Mouse (Mus musculus) heart, embryonic 11.5 days (tissue): ENCODE data around the gene Uts2. TPM values are rescaled to one million over a fixed set of nuclear protein-coding genes. Genes with fewer than 3 reads are reported as not detected.

Experiments
- ATAC-seq: fragments of 200-750 bp; cut with Nextera tagmentation; replicated peaks from 2 replicates; pipeline ENCODE4 v1.8.0; 2017; ENCODE audit warnings: moderate library complexity; ENCODE audit not compliant: insufficient number of reproducible peaks, low FRiP score, low TSS enrichment
- H3K27ac ChIP-seq: fragments of 300-500 bp; sonication (generic); 2 replicates; pipeline ENCODE4 v1.5.1; 2014; ENCODE audit warnings: mild to moderate bottlenecking, low read depth, low read length
- H3K27me3 ChIP-seq: fragments of 300-500 bp; sonication (generic); 2 replicates; pipeline ENCODE4 v1.6.1; 2014; ENCODE audit warnings: mild to moderate bottlenecking, low read length, mixed read lengths; ENCODE audit not compliant: control insufficient read depth, insufficient read depth
- H3K36me3 ChIP-seq: fragments of 300-500 bp; sonication (generic); 2 replicates; pipeline ENCODE4 v1.6.1; 2014; ENCODE audit warnings: mild to moderate bottlenecking, low read length, moderate library complexity, mixed read lengths; ENCODE audit not compliant: control insufficient read depth, insufficient read depth
- H3K4me1 ChIP-seq: fragments of 300-500 bp; sonication (generic); 2 replicates; pipeline ENCODE4 v1.6.1; 2014; ENCODE audit warnings: low read length; ENCODE audit not compliant: control insufficient read depth, insufficient read depth
- H3K4me2 ChIP-seq: fragments of 300-500 bp; sonication (generic); 2 replicates; pipeline ENCODE4 v1.6.1; 2014; ENCODE audit warnings: mild to moderate bottlenecking, moderate library complexity
- H3K4me3 ChIP-seq: fragments of 300-500 bp; sonication (generic); 2 replicates; pipeline ENCODE4 v1.5.1; 2014; ENCODE audit warnings: low read depth, low read length
- H3K9ac ChIP-seq: fragments of 300-500 bp; sonication (generic); 2 replicates; pipeline ENCODE4 v1.6.1; 2014; ENCODE audit warnings: mild to moderate bottlenecking, low read depth, low read length, moderate library complexity
- H3K9me3 ChIP-seq: fragments of 300-500 bp; sonication (generic); replicated peaks from 2 replicates; pipeline ENCODE4 v1.6.1; 2016; ENCODE audit warnings: low read length; ENCODE audit not compliant: control insufficient read depth
- WGBS: fragments of 180-500 bp; shearing (Covaris S2); extraction: QIAGEN DNeasy Blood & Tissue Kit; methylation state at CpG from one replicate; pipeline ENCODE4 v1.1.7; 2014; ENCODE audit not compliant: insufficient replicate concordance; 5-methylcytosine and 5-hydroxymethylcytosine counted together
- polyA plus RNA-seq: library from polyadenylated mRNA; unstranded; fragments of >200 nt; fragmentation: Nextera tagmentation; extraction: Ambion mirVana; gene quantifications from 2 replicates; pipeline ENCODE4 v1.2.1, GENCODE M21; 2014

Uts2 gene
- polyA plus RNA-seq, 1 experiment from 2014 or later = not detected

GRCm38 (mm10) chr4:150965555-150965951 is 31.3 kb upstream of the Uts2 start:
- H3K4me1 ChIP-seq = no peaks in the 10 kb centered on the region
- no peaks in the 10 kb centered on the region for H3K9me3 ChIP-seq
- no peak overlapping the region for H3K9ac ChIP-seq
- no peaks in the 10 kb centered on the region for H3K36me3 ChIP-seq
- no peaks in the 10 kb centered on the region for H3K27me3 ChIP-seq
- no peak overlapping the region for H3K4me2 ChIP-seq
- WGBS = 65% methylated on average over 11 of the region's 11 CpGs
- H3K4me3 ChIP-seq = no peak overlapping the region
- no peak for ATAC-seq
- no peak overlapping the region for H3K27ac ChIP-seq

- WGBS = 14% methylated on average over 7 of the region's 7 CpGs
- no peaks in the 10 kb centered on the region for H3K9me3 ChIP-seq
- H3K27me3 ChIP-seq = no peaks in the 10 kb centered on the region
- no peaks in the 10 kb centered on the region for H3K4me1 ChIP-seq
- no peak for ATAC-seq
- H3K27ac ChIP-seq = no peak overlapping the region
- H3K9ac ChIP-seq = no peak overlapping the region
- H3K36me3 ChIP-seq = no peaks in the 10 kb centered on the region
- no peak overlapping the region for H3K4me2 ChIP-seq
- no peak overlapping the region for H3K4me3 ChIP-seq
Measured at GRCm38 (mm10) chr4:150966556-150966955, 30.3 kb upstream of the Uts2 start.

GRCm38 (mm10) chr4:150968956-150969355 is 27.9 kb upstream of the Uts2 start:
- Histone ChIP-seq H3K4me1 (no peaks in the 10 kb centered on the region), H3K9me3 (no peaks in the 10 kb centered on the region), H3K36me3 (no peaks in the 10 kb centered on the region), H3K9ac (no peak overlapping the region), H3K4me3 (no peak overlapping the region), H3K27me3 (no peaks in the 10 kb centered on the region), H3K27ac (no peak overlapping the region), H3K4me2 (no peak overlapping the region)
- no peak for ATAC-seq
- 82% methylated on average over 8 of the region's 8 CpGs for WGBS

GRCm38 (mm10) chr4:150973264-150973663 is 23.6 kb upstream of the Uts2 start:
- Histone ChIP-seq H3K4me3 (no peak overlapping the region), H3K4me2 (no peak overlapping the region), H3K36me3 (no peaks in the 10 kb centered on the region), H3K9me3 (no peaks in the 10 kb centered on the region), H3K27me3 (no peaks in the 10 kb centered on the region), H3K27ac (no peak overlapping the region), H3K9ac (no peak overlapping the region), H3K4me1 (no peaks in the 10 kb centered on the region)
- ATAC-seq = no peak
- 79% methylated on average over 8 of the region's 8 CpGs for WGBS

GRCm38 (mm10) chr4:150975145-150975544 is 21.8 kb upstream of the Uts2 start:
- H3K9me3 ChIP-seq = no peaks in the 10 kb centered on the region
- no peaks in the 10 kb centered on the region for H3K27me3 ChIP-seq
- ATAC-seq = no peak
- no peak overlapping the region for H3K4me2 ChIP-seq
- no peak overlapping the region for H3K27ac ChIP-seq
- H3K4me1 ChIP-seq = no peaks in the 10 kb centered on the region
- H3K4me3 ChIP-seq = no peak overlapping the region
- WGBS = 26% methylated on average over 1 of the region's 1 CpGs
- H3K36me3 ChIP-seq = no peaks in the 10 kb centered on the region
- H3K9ac ChIP-seq = no peak overlapping the region

- no peak overlapping the region for H3K4me3 ChIP-seq
- H3K27ac ChIP-seq = no peak overlapping the region
- no peak overlapping the region for H3K9ac ChIP-seq
- 87% methylated on average over 21 of the region's 21 CpGs for WGBS
- no peak overlapping the region for H3K4me2 ChIP-seq
- ATAC-seq = no peak
- no peaks in the 10 kb centered on the region for H3K36me3 ChIP-seq
- H3K27me3 ChIP-seq = no peaks in the 10 kb centered on the region
- H3K4me1 ChIP-seq = no peaks in the 10 kb centered on the region
- no peaks in the 10 kb centered on the region for H3K9me3 ChIP-seq
Measured at GRCm38 (mm10) chr4:150978156-150978910, 18.6 kb upstream of the Uts2 start.

- no peak overlapping the region for H3K9ac ChIP-seq
- 73% methylated on average over 9 of the region's 9 CpGs for WGBS
- no peaks in the 10 kb centered on the region for H3K4me1 ChIP-seq
- no peaks in the 10 kb centered on the region for H3K36me3 ChIP-seq
- H3K4me2 ChIP-seq = no peak overlapping the region
- no peaks in the 10 kb centered on the region for H3K27me3 ChIP-seq
- H3K4me3 ChIP-seq = no peak overlapping the region
- H3K27ac ChIP-seq = no peak overlapping the region
- no peak for ATAC-seq
- H3K9me3 ChIP-seq = no peaks in the 10 kb centered on the region
Measured at GRCm38 (mm10) chr4:150979455-150979854, 17.4 kb upstream of the Uts2 start.

- Histone ChIP-seq H3K9ac (no peak overlapping the region), H3K4me3 (no peak overlapping the region), H3K4me1 (no peaks in the 10 kb centered on the region), H3K4me2 (no peak overlapping the region), H3K9me3 (no peaks in the 10 kb centered on the region), H3K36me3 (no peaks in the 10 kb centered on the region), H3K27ac (no peak overlapping the region), H3K27me3 (no peaks in the 10 kb centered on the region)
- WGBS = 78% methylated on average over 5 of the region's 5 CpGs
- no peak for ATAC-seq
Measured at GRCm38 (mm10) chr4:150980153-150980552, 16.7 kb upstream of the Uts2 start.

- Histone ChIP-seq H3K9me3 (no peaks in the 10 kb centered on the region), H3K27ac (no peak overlapping the region), H3K4me1 (no peaks in the 10 kb centered on the region), H3K9ac (no peak overlapping the region), H3K4me3 (no peak overlapping the region), H3K36me3 (no peaks in the 10 kb centered on the region), H3K27me3 (no peaks in the 10 kb centered on the region), H3K4me2 (no peak overlapping the region)
- ATAC-seq = no peak
- 43% methylated on average over 6 of the region's 6 CpGs for WGBS
Measured at GRCm38 (mm10) chr4:150990148-150990547, 6.7 kb upstream of the Uts2 start.
